Mouse (Mus musculus): ENCODE measurements around the gene Nfs1. TPM values are rescaled to one million over a fixed set of nuclear protein-coding genes. Genes with fewer than 3 reads are reported as not detected.

The Nfs1 gene
- total RNA-seq, 2 experiments from 2014 or later = 93.7 to 97.1 TPM

Other genes with a start within 250 kb of the Nfs1 start
- gene Uqcc1, start 213.9 kb downstream of the Nfs1 start, total RNA-seq (2021) = 100 to 1,000 TPM; 279 to 347 TPM
- gene Gm15557, start 203.5 kb downstream of the Nfs1 start, total RNA-seq (2021) = not detected
- gene Gdf5, start 198.8 kb downstream of the Nfs1 start, total RNA-seq (2021) = under 1 TPM in 1 of 2 experiments, not detected in 1; 0.13 TPM
- 1 to 10 TPM; 4.5 to 4.8 TPM for gene Cep250, start 187.7 kb downstream of the Nfs1 start, total RNA-seq (2021)
- gene 6430550D23Rik, start 136.2 kb downstream of the Nfs1 start, total RNA-seq (2021) = under 1 TPM in 1 of 2 experiments, not detected in 1; 0.25 TPM
- 10 to 100 TPM; 56.9 to 65.5 TPM for gene Ergic3, start 136.1 kb downstream of the Nfs1 start, total RNA-seq (2021)
- gene Fer1l4, start 91.2 kb downstream of the Nfs1 start, total RNA-seq (2021) = not detected
- gene Spag4, start 79.0 kb downstream of the Nfs1 start, total RNA-seq (2021) = 1 to 10 TPM; 1.5 to 2.1 TPM
- gene Cpne1, start 32.2 kb downstream of the Nfs1 start, total RNA-seq (2021) = 10 to 100 TPM; 11.2 to 12.1 TPM
- gene Rbm12, start 32.2 kb downstream of the Nfs1 start, total RNA-seq (2021) = 10 to 100 TPM; 11.3 to 12.3 TPM
- gene Gm28036, start 17.1 kb downstream of the Nfs1 start, total RNA-seq (2021) = 10 to 100 TPM in 1 of 2 experiments, 1 to 10 TPM in 1; 6.5 to 12.3 TPM
- 100 to 1,000 TPM; 383 to 389 TPM for gene Romo1, start 147 bp downstream of the Nfs1 start, total RNA-seq (2021)
- 100 to 1,000 TPM; 143 to 154 TPM for gene Rbm39, start 36.1 kb upstream of the Nfs1 start, total RNA-seq (2021)
- 10 to 100 TPM; 22.8 to 24.8 TPM for gene Phf20, start 52.3 kb upstream of the Nfs1 start, total RNA-seq (2021)
- under 1 TPM; 0.62 to 0.69 TPM for gene Cnbd2, start 168.1 kb upstream of the Nfs1 start, total RNA-seq (2021)
- gene Scand1, start 168.5 kb upstream of the Nfs1 start, total RNA-seq (2021) = 10 to 100 TPM; 80.0 to 86.3 TPM